Mouse (Mus musculus): ENCODE measurements around the gene Dcaf6. TPM values are rescaled to one million over a fixed set of nuclear protein-coding genes. Genes with fewer than 3 reads are reported as not detected.
A peak's percentile ranks its signal among the peaks of the same experiment; 100 is the strongest.
"Not testable (repeated sequence)": the region's sequence is repeated elsewhere in the genome, so short reads cannot be mapped to it uniquely, and the experiment has no call there.

The Dcaf6 gene
- polyA plus RNA-seq, 1 experiment from 2014 or later: 15.2 TPM

GRCm38 (mm10) chr1:165342126-165342525, 118.1 kb downstream of the Dcaf6 start:
- Histone ChIP-seq H3K4me2 (replicated peaks) (no peak overlapping the region), H3K9ac (replicated peaks) (no peak overlapping the region), H3K4me1 (no peaks in the 10 kb centered on the region), H3K9me3 (no peaks in the 10 kb centered on the region), H3K4me3 (no peak overlapping the region), H3K27me3 (no peaks in the 10 kb centered on the region), H3K27ac (replicated peaks) (no peak overlapping the region), H3K36me3 (no peaks in the 10 kb centered on the region)
- WGBS: 55% methylated on average over 7 of the region's 7 CpGs
- no peak for ATAC-seq (replicated peaks)

DNA sequence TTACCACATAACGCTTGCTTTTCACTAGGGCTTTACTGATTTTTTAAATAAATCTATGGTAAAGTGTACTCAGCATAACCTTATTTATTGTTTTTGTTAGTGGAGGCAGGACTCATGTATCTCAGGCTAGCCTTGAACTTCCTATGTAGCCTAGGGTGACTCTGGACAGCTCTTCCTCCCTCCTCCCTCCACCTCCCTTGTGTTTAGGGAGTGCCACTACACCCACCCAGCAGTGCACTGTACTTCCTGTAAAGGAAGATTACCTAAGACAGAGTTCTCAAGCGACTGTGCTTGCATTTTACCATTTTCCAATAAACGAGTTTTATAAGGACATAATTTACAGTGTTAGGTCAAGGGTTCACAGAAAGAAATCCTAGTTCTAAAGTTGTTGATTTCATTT, 127.5 kb downstream of the Dcaf6 start:
- no peak overlapping the region for H3K27ac ChIP-seq (replicated peaks)
- no peak overlapping the region for H3K9ac ChIP-seq (replicated peaks)
- no peak overlapping the region for H3K4me3 ChIP-seq
- no peaks in the 10 kb centered on the region for H3K27me3 ChIP-seq
- H3K36me3 ChIP-seq: peaks cover 8% of the 10 kb centered on the region; the same call in 1 of the 2 replicates
- H3K4me2 ChIP-seq (replicated peaks): no peak overlapping the region
- no peaks in the 10 kb centered on the region for H3K4me1 ChIP-seq
- no peaks in the 10 kb centered on the region for H3K9me3 ChIP-seq
- ATAC-seq (replicated peaks): no peak
- WGBS: 89% methylated on average over 3 of the region's 3 CpGs

- no peaks in the 10 kb centered on the region for H3K4me1 ChIP-seq
- H3K9me3 ChIP-seq: no peaks in the 10 kb centered on the region
- ATAC-seq (replicated peaks): no peak
These were observed 129.4 kb downstream of the Dcaf6 start for GRCm38 (mm10) chr1:165330859-165331258.

GRCm38 (mm10) chr1:165328384-165329289, 131.6 kb downstream of the Dcaf6 start:
- H3K9ac ChIP-seq (replicated peaks); H3K27me3 ChIP-seq; ATAC-seq (replicated peaks); H3K27ac ChIP-seq (replicated peaks); H3K9me3 ChIP-seq; H3K4me2 ChIP-seq (replicated peaks); H3K4me3 ChIP-seq; H3K4me1 ChIP-seq: not testable (repeated sequence)
- peaks cover 19% of the 10 kb centered on the region for H3K36me3 ChIP-seq
- WGBS: 94% methylated on average over 17 of the region's 17 CpGs

More at GRCm38 (mm10) chr1:165330859-165331258, 129.4 kb downstream of the Dcaf6 start:
- Histone ChIP-seq H3K4me2 (replicated peaks) (no peak overlapping the region), H3K36me3 (peaks cover 10% of the 10 kb centered on the region), H3K27ac (replicated peaks) (no peak overlapping the region), H3K4me3 (no peak overlapping the region), H3K27me3 (no peaks in the 10 kb centered on the region), H3K9ac (replicated peaks) (no peak overlapping the region)

- Histone ChIP-seq H3K4me3 (no peak overlapping the region), H3K4me2 (replicated peaks) (no peak overlapping the region), H3K9ac (replicated peaks) (no peak overlapping the region), H3K27me3 (no peaks in the 10 kb centered on the region), H3K36me3 (peaks cover 25% of the 10 kb centered on the region), H3K9me3 (no peaks in the 10 kb centered on the region), H3K27ac (replicated peaks) (no peak overlapping the region), H3K4me1 (no peaks in the 10 kb centered on the region)
- WGBS: 92% methylated on average over 5 of the region's 5 CpGs
- ATAC-seq (replicated peaks): no peak
These were observed 132.4 kb downstream of the Dcaf6 start for GRCm38 (mm10) chr1:165327831-165328230.

DNA sequence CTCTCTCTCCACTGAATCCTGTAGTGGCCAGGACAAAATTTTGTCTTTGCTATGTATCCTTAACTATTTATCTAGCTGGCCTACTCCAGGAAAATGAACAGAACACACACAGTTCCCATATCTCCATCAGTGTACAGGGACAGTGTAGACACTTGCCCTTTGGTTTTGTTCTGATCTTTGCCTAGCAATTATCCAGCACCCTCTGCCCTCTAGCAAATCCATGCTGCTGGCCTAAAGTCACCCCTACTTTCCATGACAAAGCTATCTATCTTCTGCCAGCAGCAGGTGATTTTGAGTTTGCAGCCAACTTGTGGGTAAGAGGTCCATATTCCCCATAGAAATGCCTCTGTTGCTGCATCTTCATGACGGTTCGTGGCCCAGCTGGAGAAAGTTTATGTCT, 132.9 kb downstream of the Dcaf6 start:
- WGBS: 88% methylated on average over 2 of the region's 2 CpGs

DNA sequence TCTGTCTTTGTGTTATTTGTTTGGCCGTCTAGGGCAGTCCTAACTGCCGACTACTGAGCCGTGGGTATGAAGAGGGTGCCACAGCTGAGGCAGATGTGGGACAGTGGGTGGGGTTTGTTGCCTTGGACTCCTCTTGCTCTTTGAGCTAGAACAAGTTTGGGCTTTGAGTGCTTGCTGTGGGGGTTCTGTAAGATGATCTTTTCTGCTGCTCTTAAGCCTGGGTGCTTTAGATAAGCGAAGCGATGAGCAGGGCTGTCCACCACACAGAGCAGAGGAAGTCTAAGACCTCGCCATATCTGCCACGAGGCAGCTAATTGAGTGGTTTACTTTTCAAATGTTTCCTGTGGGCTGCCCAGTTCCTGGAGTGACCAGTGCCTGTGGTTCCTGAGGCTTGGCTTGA, 137.3 kb downstream of the Dcaf6 start:
- H3K27me3 ChIP-seq: no peaks in the 10 kb centered on the region
- peaks cover 51% of the 10 kb centered on the region for H3K36me3 ChIP-seq
- H3K4me1 ChIP-seq: no peaks in the 10 kb centered on the region
- H3K4me3 ChIP-seq: no peak overlapping the region
- no peak overlapping the region for H3K27ac ChIP-seq (replicated peaks)
- no peak overlapping the region for H3K4me2 ChIP-seq (replicated peaks)
- 86% methylated on average over 7 of the region's 7 CpGs for WGBS
- ATAC-seq (replicated peaks): no peak
- H3K9me3 ChIP-seq: no peaks in the 10 kb centered on the region
- H3K9ac ChIP-seq (replicated peaks): no peak overlapping the region

More for the DNA sequence above, 132.9 kb downstream of the Dcaf6 start:
- no peak for ATAC-seq (replicated peaks)
- no peak overlapping the region for H3K27ac ChIP-seq (replicated peaks)
- no peaks in the 10 kb centered on the region for H3K4me1 ChIP-seq
- peaks cover 29% of the 10 kb centered on the region for H3K36me3 ChIP-seq
- H3K9me3 ChIP-seq: no peaks in the 10 kb centered on the region
- H3K9ac ChIP-seq (replicated peaks): no peak overlapping the region
- H3K27me3 ChIP-seq: no peaks in the 10 kb centered on the region
- H3K4me2 ChIP-seq (replicated peaks): no peak overlapping the region
- no peak overlapping the region for H3K4me3 ChIP-seq

DNA sequence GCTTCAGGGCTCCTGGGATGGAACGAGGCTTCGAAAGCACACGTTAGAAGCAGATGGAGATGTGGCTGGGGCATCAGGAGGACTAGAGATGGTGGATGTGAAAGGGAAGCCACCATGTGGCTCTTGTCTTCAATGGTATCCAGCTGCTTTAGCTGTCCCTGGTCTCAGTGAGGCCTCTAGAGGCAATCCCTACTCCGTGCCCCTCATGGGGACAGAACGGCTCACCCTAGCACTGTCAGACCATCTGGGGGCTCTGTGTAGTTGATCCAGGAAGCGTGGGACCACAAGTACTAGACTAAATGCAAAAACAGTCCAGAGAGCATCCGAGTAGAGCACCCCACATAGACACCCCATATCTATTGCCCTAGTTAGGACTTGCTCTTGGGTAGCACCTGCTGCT, 138.4 kb downstream of the Dcaf6 start:
- Histone ChIP-seq H3K4me2 (replicated peaks) (no peak overlapping the region), H3K27ac (replicated peaks) (no peak overlapping the region), H3K36me3 (peaks cover 60% of the 10 kb centered on the region), H3K4me3 (no peak overlapping the region), H3K9me3 (no peaks in the 10 kb centered on the region), H3K4me1 (no peaks in the 10 kb centered on the region), H3K27me3 (no peaks in the 10 kb centered on the region), H3K9ac (replicated peaks) (no peak overlapping the region)
- 96% methylated on average over 7 of the region's 7 CpGs for WGBS
- no peak for ATAC-seq (replicated peaks)

- ATAC-seq (replicated peaks): no peak
- no peak overlapping the region for H3K9ac ChIP-seq (replicated peaks)
- WGBS: 92% methylated on average over 13 of the region's 13 CpGs
- no peak overlapping the region for H3K27ac ChIP-seq (replicated peaks)
- H3K27me3 ChIP-seq: no peaks in the 10 kb centered on the region
- no peaks in the 10 kb centered on the region for H3K4me1 ChIP-seq
- no peaks in the 10 kb centered on the region for H3K9me3 ChIP-seq
- H3K36me3 ChIP-seq: peaks cover 60% of the 10 kb centered on the region
- no peak overlapping the region for H3K4me3 ChIP-seq
- H3K4me2 ChIP-seq (replicated peaks): no peak overlapping the region
These were observed 138.8 kb downstream of the Dcaf6 start for GRCm38 (mm10) chr1:165321393-165321861.

DNA sequence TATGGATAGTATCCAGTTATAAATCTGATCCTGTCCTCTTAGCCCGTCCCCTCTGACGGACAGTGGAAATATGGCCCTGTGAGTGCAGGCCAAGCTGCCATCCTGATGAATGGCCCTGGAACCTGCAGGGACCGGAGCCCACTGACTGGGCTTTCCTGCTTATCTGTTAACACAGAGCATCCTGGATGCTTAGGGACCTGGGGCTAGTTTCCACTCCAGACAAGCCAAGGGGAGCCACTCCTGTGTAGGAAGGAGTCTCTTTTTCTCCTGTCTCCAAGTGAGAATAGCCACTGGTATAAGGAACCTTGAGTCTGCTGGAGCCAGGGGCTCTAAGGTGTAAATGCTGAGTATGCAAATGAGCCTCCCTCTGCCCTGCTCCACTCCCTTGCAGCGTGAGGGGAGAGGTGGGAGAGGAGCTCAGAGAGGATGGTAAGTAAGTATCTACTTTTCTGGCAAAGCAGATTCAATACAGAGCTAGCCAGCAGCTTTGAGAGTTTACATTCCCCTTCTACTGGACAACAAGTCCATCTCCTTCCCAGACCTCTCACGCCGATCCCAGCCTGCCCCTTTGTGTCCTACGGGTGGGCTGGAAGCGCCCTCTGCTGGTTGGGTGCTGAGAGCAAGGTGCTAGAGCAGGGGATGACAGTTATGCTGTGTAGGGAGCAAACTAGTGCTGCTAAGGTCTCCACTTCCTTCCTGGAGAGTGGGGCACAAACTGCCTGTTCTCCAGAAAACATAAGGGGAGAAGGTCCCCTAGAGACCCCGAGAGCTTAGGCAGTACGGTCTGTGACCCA, 139.9 kb downstream of the Dcaf6 start:
- Histone ChIP-seq H3K9ac (replicated peaks) (no peak overlapping the region), H3K27me3 (no peaks in the 10 kb centered on the region), H3K27ac (replicated peaks) (no peak overlapping the region), H3K4me3 (no peak overlapping the region), H3K9me3 (no peaks in the 10 kb centered on the region), H3K36me3 (peaks cover 54% of the 10 kb centered on the region), H3K4me2 (replicated peaks) (no peak overlapping the region), H3K4me1 (no peaks in the 10 kb centered on the region)
- ATAC-seq (replicated peaks): peak; percentile 74
- 43% methylated on average over 10 of the region's 10 CpGs for WGBS

DNA sequence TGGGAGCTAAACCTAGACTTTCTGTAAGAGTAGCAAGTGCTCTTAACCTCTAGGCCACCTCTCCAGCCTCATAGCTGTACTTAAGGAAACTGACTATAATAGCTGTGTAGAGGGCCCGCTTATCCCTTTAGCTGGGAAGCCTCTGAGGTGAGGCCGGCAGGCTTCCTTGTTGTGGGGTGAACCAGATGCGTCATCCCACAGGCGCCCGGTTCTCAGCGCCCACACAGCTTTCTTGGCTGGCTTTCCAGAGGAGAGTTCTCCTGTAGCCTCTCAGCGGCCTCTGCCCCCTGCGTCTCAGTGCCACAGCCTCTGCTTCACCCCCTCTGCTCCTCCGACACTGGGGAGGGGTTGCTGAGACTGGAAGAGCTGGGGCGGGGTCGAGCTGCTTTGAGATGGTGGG, 143.9 kb downstream of the Dcaf6 start:
- Histone ChIP-seq H3K27me3 (no peaks in the 10 kb centered on the region), H3K9ac (replicated peaks) (no peak overlapping the region), H3K4me2 (replicated peaks) (no peak overlapping the region), H3K4me1 (no peaks in the 10 kb centered on the region), H3K9me3 (no peaks in the 10 kb centered on the region), H3K4me3 (no peak overlapping the region), H3K36me3 (peaks cover 42% of the 10 kb centered on the region), H3K27ac (replicated peaks) (no peak overlapping the region)
- 48% methylated on average over 11 of the region's 11 CpGs for WGBS
- ATAC-seq (replicated peaks): no peak

GRCm38 (mm10) chr1:165308180-165308579, 152.1 kb downstream of the Dcaf6 start:
- Histone ChIP-seq H3K27ac (replicated peaks) (no peak overlapping the region), H3K4me3 (no peak overlapping the region), H3K36me3 (peaks cover 45% of the 10 kb centered on the region), H3K27me3 (no peaks in the 10 kb centered on the region), H3K9ac (replicated peaks) (no peak overlapping the region), H3K9me3 (no peaks in the 10 kb centered on the region), H3K4me1 (peaks cover 1% of the 10 kb centered on the region; the same call in 1 of the 2 replicates), H3K4me2 (replicated peaks) (no peak overlapping the region)
- WGBS: 76% methylated on average over 11 of the region's 11 CpGs
- ATAC-seq (replicated peaks): no peak
